Mouse (Mus musculus) bone marrow macrophage, adult 2 months (primary cell): ENCODE results near the gene Cs.

ENCODE experiments used
- CTCF ChIP-seq: IDR thresholded peaks from 2 replicates; pipeline ENCODE4 v1.5.1; 2012; ENCODE audit warnings: low read depth, mild to moderate bottlenecking, low read length, moderate library complexity
- POLR2A ChIP-seq: IDR thresholded peaks from 2 replicates; pipeline ENCODE4 v1.6.1; 2012; ENCODE audit warnings: mild to moderate bottlenecking, low read depth, low read length, borderline replicate concordance

DNA sequence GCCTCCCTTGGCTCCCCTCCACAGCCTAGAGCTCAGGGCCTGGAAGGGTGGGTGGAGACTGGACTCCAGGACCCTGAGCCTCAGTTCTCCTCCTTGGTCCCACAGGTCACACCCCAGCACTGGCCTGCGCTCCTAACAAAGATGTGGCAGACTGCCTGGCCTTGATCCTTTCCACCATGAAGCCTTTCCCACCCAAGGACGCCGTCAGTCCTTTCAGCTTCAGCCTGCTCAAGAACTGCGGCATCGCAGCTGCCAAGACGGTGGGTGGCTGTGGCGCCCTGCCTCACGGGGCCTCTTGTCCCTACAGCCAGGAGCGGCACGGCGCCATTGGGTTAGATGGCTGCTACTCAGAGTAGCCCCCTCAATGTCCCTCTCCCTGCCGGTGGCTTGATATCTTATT is 52.8 kb downstream of the Cs start:
- no peak for TF ChIP-seq CTCF
- TF ChIP-seq POLR2A = no peak
